Mouse (Mus musculus): ENCODE measurements around the gene Rpl39l.
"Not testable (repeated sequence)": the region's sequence is repeated elsewhere in the genome, so short reads cannot be mapped to it uniquely, and the experiment has no call there.

Gene Rpl39l

GRCm38 (mm10) chr16:10170005-10170404 lies at the start of gene Rpl39l:
Rpl39l (plus strand) TSS chr16:10170226.
- no peak for DNase-seq

- no peak for DNase-seq
Measured at GRCm38 (mm10) chr16:10127586-10127985, 42.4 kb upstream of the Rpl39l start.

- no peak for DNase-seq
Measured at GRCm38 (mm10) chr16:10129052-10129911, 40.7 kb upstream of the Rpl39l start.

- DNase-seq: no peak
Measured at GRCm38 (mm10) chr16:10143166-10143565, 26.9 kb upstream of the Rpl39l start.

- DNase-seq: no peak
Measured at GRCm38 (mm10) chr16:10147401-10147800, 22.6 kb upstream of the Rpl39l start.

- no peak for DNase-seq
Measured at GRCm38 (mm10) chr16:10169123-10169905, 712 bp upstream of the Rpl39l start.

- no peak for DNase-seq
Measured at GRCm38 (mm10) chr16:10171276-10171675, 1.2 kb downstream of the Rpl39l start.

GRCm38 (mm10) chr16:10172179-10172820 lies 2.3 kb downstream of the Rpl39l start:
- no peak for DNase-seq

- not testable (repeated sequence) for DNase-seq
Measured at GRCm38 (mm10) chr16:10187461-10187860, 17.4 kb downstream of the Rpl39l start.

GRCm38 (mm10) chr16:10192679-10193506 lies 22.9 kb downstream of the Rpl39l start, which contains the start of gene Atf7ip2:
Atf7ip2 (plus strand) TSS chr16:10192712.
- peak; percentile 54 for DNase-seq

- no peak for DNase-seq
Measured at GRCm38 (mm10) chr16:10208777-10209176, 38.8 kb downstream of the Rpl39l start.

- not testable (repeated sequence) for DNase-seq
Measured at GRCm38 (mm10) chr16:10216366-10216765, 46.3 kb downstream of the Rpl39l start.

GRCm38 (mm10) chr16:10217020-10217419 lies 47.0 kb downstream of the Rpl39l start:
- DNase-seq: not testable (repeated sequence)

Data from layer of hippocampus, adult 9-11 months (tissue).